Mouse (Mus musculus) common myeloid progenitor, adult 5-6 weeks (primary cell): ENCODE results near the gene Fam243. TPM values are rescaled to one million over a fixed set of nuclear protein-coding genes. Genes with fewer than 3 reads are reported as not detected.

Source experiments
- ATAC-seq: replicated peaks from 2 replicates; pipeline ENCODE4 v1.8.0; 2016; ENCODE audit warnings: low read depth, mild to moderate bottlenecking, moderate TSS enrichment, inconsistent platforms; ENCODE audit not compliant: poor library complexity, severe bottlenecking
- total RNA-seq: library from RNA; stranded (forward); fragments of 200-1000, 187-1606 nt; gene quantifications from 2 replicates; pipeline ENCODE4 v1.2.3, GENCODE M21; 2017

Fam243 gene
- total RNA-seq, 1 experiment from 2014 or later: not detected

- no peak for ATAC-seq
Measured at GRCm38 (mm10) chr16:92324309-92325061, 3.2 kb upstream of the Fam243 start.

DNA sequence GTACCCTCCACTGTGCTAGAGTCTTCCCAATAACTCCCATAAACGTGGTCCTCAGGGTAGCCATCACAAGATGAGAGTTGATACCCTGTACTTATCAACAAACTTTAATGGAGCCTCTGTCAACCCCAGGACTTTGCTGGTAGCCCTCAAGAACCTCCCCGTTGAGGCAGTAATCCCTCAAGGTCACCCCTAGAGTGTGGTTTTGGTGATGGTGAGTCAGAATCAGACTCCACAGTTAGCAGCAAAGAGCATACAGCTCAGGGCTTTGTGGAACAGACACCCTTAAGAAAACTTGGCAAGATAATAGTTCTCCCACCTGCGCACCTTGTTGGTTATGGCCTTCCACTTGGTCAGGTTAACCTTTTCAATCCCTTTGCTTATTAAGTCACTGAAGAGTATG lies 880 bp downstream of the Fam243 start:
- ATAC-seq: no peak

- peak; percentile 98 for ATAC-seq
Measured at GRCm38 (mm10) chr16:92319353-92320109, 1.7 kb downstream of the Fam243 start.

- ATAC-seq: no peak
Measured at GRCm38 (mm10) chr16:92316049-92316738, 5.0 kb downstream of the Fam243 start.

DNA sequence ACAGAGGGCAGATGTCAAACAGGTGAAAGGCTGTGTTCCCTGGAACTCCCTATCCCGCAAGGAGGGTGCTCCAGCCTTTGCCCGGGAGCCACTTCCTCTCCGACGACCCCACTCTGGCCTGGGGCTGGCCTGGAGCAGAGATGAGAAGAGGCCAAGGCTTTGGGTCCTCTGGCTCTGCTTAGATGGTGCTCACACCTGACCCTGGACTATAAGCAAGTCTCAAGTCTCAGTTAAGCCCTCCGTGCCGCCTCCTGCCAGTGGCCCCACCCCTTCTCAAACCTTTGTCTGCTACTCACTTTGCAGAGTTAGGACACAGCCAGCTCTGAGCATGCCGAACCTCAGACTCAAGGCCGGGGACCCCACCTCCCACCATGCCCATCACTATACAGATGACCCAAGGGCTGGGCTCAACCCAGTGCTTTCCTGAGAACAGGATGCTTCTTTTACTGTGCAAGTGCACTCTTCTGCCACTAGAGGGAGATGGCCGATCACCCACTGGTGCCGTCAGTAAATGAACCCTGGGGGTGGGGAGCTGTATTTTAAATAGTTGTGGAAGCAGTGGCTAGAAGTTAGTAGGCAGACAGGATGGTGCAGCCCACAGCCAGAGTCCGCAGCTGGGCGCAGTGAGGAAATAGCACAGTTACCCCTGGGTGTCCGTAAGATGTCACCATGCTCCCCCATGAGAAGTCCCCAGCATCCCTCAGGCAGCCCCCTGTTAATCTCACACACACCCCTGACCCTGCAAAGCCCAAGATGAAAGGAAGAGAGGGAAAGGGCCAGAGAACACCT lies 7.1 kb downstream of the Fam243 start:
- peak; percentile 88 for ATAC-seq

- ATAC-seq: no peak
Measured at GRCm38 (mm10) chr16:92309126-92309525, 12.1 kb downstream of the Fam243 start.

- no peak for ATAC-seq
Measured at GRCm38 (mm10) chr16:92307947-92308346, 13.3 kb downstream of the Fam243 start.

DNA sequence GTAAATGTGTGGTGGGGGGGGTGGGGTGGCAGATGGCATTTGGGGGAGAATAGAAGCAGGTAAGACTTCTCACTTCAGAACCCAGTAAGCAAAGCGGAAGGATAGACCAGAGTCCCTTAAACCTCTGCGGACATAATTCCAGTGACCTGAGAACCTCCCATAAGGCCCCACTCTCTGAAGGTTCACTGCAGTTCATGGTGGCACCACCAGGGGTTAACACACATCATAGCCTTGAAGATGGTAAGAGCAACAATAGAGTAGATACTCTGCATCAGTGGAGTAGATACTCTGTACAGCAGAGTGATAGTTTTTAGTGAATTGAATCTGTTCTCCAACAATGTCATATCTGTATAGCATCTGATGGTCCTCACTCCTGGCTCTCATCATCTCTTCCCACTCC lies 15.7 kb downstream of the Fam243 start:
- no peak for ATAC-seq

DNA sequence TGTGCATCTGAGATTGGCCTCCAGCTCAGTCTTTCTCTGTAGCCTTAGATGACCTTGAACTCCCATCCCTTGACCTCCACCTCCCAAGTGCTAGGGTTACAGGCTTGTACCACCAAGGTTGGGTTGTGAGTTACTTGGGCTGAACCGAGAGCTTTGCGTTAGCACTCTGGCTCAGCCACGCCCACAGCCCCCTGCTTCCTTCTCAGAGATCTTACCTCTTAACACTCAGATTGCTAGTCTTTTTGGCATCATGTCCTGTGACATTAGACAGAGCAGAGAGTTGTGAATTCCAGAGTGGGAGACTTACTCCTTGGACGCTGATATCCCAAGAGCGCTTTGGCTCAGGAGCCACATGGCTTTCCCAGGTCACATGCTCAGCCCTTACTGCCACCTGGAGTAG lies 18.7 kb downstream of the Fam243 start:
- no peak for ATAC-seq

DNA sequence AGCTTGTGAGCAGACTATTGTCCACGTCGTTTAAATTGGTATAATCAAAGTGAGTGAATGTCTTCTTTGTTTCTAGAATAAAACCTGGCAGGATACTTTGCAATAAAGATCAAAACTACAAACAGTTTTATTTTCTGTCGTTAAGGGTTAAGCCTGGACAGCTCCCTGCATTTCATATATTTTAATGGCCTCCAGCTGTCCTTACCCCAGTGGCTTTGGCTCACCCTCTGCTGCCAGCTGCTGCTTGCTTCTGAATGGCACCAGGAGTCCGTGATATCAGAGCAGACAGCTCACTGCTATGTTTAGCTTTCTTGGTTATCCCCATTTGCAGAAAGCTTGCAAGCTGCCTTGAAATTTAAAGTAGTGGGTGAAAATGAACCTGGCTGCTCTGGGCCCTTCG lies 19.3 kb downstream of the Fam243 start:
- no peak for ATAC-seq

DNA sequence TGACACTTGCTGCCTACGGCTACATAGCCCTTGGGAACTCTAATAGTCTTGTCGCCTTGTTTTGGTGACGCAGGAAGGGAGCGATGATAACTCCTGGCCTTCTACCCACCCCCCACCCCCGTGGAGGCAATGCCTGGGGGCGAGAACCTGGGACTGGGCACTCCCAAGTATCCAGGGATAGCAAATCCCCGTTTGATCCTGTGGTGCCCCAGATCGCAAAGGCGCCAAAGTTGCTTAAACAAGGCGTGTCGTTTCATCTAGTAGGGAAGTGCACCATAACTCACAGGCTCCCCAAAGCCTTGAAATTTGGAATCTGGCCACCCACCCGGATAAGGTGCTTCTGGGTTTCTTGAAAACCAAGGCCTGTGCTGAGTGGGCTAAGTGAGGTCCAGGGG lies 19.8 kb downstream of the Fam243 start:
- peak; percentile 40 for ATAC-seq

- peak; percentile 89 for ATAC-seq
Measured at GRCm38 (mm10) chr16:92300649-92301411, 20.4 kb downstream of the Fam243 start, which contains the start of gene Smim11. Smim11 (plus strand) TSS chr16:92301286.

GRCm38 (mm10) chr16:92295328-92295727 lies 25.9 kb downstream of the Fam243 start:
- ATAC-seq: no peak

- ATAC-seq: no peak
Measured at GRCm38 (mm10) chr16:92294267-92294970, 26.8 kb downstream of the Fam243 start.

GRCm38 (mm10) chr16:92292101-92292500 lies 29.1 kb downstream of the Fam243 start, which contains the start of gene Kcne2:
Kcne2 (plus strand) TSS chr16:92292389.
- ATAC-seq: no peak

GRCm38 (mm10) chr16:92290045-92290444 lies 31.2 kb downstream of the Fam243 start:
- no peak for ATAC-seq

- ATAC-seq: no peak
Measured at GRCm38 (mm10) chr16:92288778-92289177, 32.5 kb downstream of the Fam243 start.

DNA sequence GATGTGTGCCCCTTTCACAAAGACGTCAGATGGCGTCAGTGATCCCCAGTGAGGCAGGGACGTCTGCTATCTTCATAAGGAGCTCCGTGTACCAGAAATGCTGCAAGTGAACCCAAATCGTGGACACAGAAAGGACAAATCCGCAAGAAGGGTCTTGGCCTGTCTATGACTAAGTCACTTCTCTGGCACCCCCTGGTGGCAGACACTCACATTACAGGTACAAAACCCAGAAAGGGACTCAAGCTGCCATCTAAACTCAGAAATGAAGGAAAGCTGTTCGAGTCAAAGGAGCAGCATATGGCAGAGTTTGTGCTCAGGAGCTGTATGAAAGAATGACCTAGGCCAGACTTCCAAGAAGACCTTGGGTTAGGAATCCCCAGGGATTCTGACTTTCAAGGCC lies 34.6 kb downstream of the Fam243 start:
- peak; percentile 73 for ATAC-seq

DNA sequence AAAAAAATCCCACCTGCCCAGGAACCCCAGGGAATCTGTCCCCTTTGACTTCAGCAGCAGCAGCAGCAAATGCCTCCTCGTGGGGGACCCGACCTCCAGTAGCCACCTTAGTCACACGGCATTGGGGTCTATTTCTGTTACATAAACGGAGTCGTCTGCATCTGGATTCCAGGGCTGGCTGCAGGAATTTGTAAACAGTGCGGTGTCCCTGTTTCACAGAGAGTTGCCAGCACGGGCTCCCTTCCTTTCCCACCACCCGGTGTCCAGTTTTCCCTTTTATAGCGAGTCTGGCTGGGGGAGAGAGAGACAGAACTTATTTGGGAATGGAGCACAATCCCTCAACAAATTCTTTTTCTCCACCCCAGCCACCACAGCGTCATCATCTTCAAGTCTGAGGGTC lies 36.2 kb downstream of the Fam243 start:
- ATAC-seq: no peak
